Mouse (Mus musculus) hindbrain, embryonic 15.5 days (tissue): ENCODE measurements around the gene Nrxn1. TPM values are rescaled to one million over a fixed set of nuclear protein-coding genes. Genes with fewer than 3 reads are reported as not detected.

ENCODE experiments used
- microRNA-seq: library from miRNA; unstranded; fragments of <30 nt; microRNA quantifications from one replicate; pipeline ENCODE4, GENCODE M21; 2016
- polyA plus RNA-seq: library from polyadenylated mRNA; unstranded; fragments of >200 nt; fragmentation: Nextera tagmentation; extraction: Ambion mirVana; gene quantifications from 2 replicates; pipeline ENCODE4 v1.2.1, GENCODE M21; 2015

The Nrxn1 gene
- polyA plus RNA-seq, 1 experiment from 2014 or later, result 241 TPM

Small RNA genes lying within 50 kb of the gene (microRNA-seq; reads per million reads assigned to microRNA genes)
- gene Gm24510 (not detected), gene Gm27475 (not detected), gene Gm47307 (not detected)
